Mouse (Mus musculus): ENCODE results near the gene Tmem171. TPM values are rescaled to one million over a fixed set of nuclear protein-coding genes. Genes with fewer than 3 reads are reported as not detected.

The Tmem171 gene
- polyA plus RNA-seq (2015; fragmentation: Nextera tagmentation; extraction: Ambion mirVana), result not detected in 2 replicates

GRCm38 (mm10) chr13:98694773-98695314 is at the start of gene Tmem171:
Gene Tmem171 (minus strand): TSS chr13:98694834.
- Histone ChIP-seq H3K4me3 (peak within 1 kb of the TSS; percentile 33), H3K4me1 (replicated peaks) (peaks cover 8% of the 10 kb centered on the region), H3K27me3 (peaks cover 17% of the 10 kb centered on the region), H3K36me3 (no peaks in the 10 kb centered on the region), H3K9me3 (no peaks in the 10 kb centered on the region), H3K4me2 (peak within 1 kb of the TSS; percentile 69), H3K9ac (peak within 1 kb of the TSS; percentile 30), H3K27ac (replicated peaks) (no peak within 1 kb of the TSS)
- 0 out of 2 replicates have a peak, but pooled peaks have one; percentile 6 for ATAC-seq (ENCODE audit: low FRiP score, low read depth)
- 4% methylated on average over 42 of the region's 44 CpGs for WGBS

- H3K27ac ChIP-seq (replicated peaks), result no peak overlapping the region
- no peak overlapping the region for H3K4me2 ChIP-seq
- H3K27me3 ChIP-seq, result no peaks in the 10 kb centered on the region
- no peaks in the 10 kb centered on the region for H3K9me3 ChIP-seq
- H3K4me3 ChIP-seq, result no peak overlapping the region
- H3K4me1 ChIP-seq (replicated peaks), result no peaks in the 10 kb centered on the region
- no peak for ATAC-seq (ENCODE audit: low FRiP score, low read depth)
- H3K9ac ChIP-seq, result no peak overlapping the region
- peaks cover 33% of the 10 kb centered on the region for H3K36me3 ChIP-seq
Observed at GRCm38 (mm10) chr13:98743829-98744228, 49.2 kb upstream of the Tmem171 start.

GRCm38 (mm10) chr13:98743214-98743613 is 48.6 kb upstream of the Tmem171 start:
- 94% methylated on average over 6 of the region's 6 CpGs for WGBS
- H3K36me3 ChIP-seq, result peaks cover 31% of the 10 kb centered on the region
- H3K9ac ChIP-seq, result no peak overlapping the region
- no peak overlapping the region for H3K4me3 ChIP-seq
- H3K4me1 ChIP-seq (replicated peaks), result no peaks in the 10 kb centered on the region
- ATAC-seq (ENCODE audit: low FRiP score, low read depth), result no peak
- no peak overlapping the region for H3K27ac ChIP-seq (replicated peaks)
- H3K4me2 ChIP-seq, result no peak overlapping the region
- H3K9me3 ChIP-seq, result no peaks in the 10 kb centered on the region
- H3K27me3 ChIP-seq, result no peaks in the 10 kb centered on the region

GRCm38 (mm10) chr13:98738213-98738612 is 43.6 kb upstream of the Tmem171 start:
- no peaks in the 10 kb centered on the region for H3K4me1 ChIP-seq (replicated peaks)
- WGBS, result 97% methylated on average over 2 of the region's 2 CpGs
- H3K4me2 ChIP-seq, result no peak overlapping the region
- H3K36me3 ChIP-seq, result peaks cover 18% of the 10 kb centered on the region
- H3K9me3 ChIP-seq, result no peaks in the 10 kb centered on the region
- no peak overlapping the region for H3K4me3 ChIP-seq
- no peak overlapping the region for H3K27ac ChIP-seq (replicated peaks)
- no peaks in the 10 kb centered on the region for H3K27me3 ChIP-seq
- ATAC-seq (ENCODE audit: low FRiP score, low read depth), result no peak
- no peak overlapping the region for H3K9ac ChIP-seq

- Histone ChIP-seq H3K36me3 (peaks cover 34% of the 10 kb centered on the region), H3K9ac (no peak overlapping the region)
- ATAC-seq (ENCODE audit: low FRiP score, low read depth), result no peak
Observed at GRCm38 (mm10) chr13:98733292-98733691, 38.7 kb upstream of the Tmem171 start.

GRCm38 (mm10) chr13:98729271-98730062 is 34.8 kb upstream of the Tmem171 start:
- Histone ChIP-seq H3K27me3 (no peaks in the 10 kb centered on the region), H3K4me1 (replicated peaks) (no peaks in the 10 kb centered on the region), H3K27ac (replicated peaks) (no peak overlapping the region), H3K4me2 (no peak overlapping the region), H3K9me3 (no peaks in the 10 kb centered on the region), H3K36me3 (peaks cover 38% of the 10 kb centered on the region), H3K9ac (no peak overlapping the region), H3K4me3 (no peak overlapping the region)
- 85% methylated on average over 1 of the region's 1 CpGs for WGBS
- no peak for ATAC-seq (ENCODE audit: low FRiP score, low read depth)

More at GRCm38 (mm10) chr13:98733292-98733691, 38.7 kb upstream of the Tmem171 start:
- no peaks in the 10 kb centered on the region for H3K27me3 ChIP-seq
- no peak overlapping the region for H3K4me2 ChIP-seq
- H3K4me3 ChIP-seq, result no peak overlapping the region
- H3K4me1 ChIP-seq (replicated peaks), result no peaks in the 10 kb centered on the region
- 46% methylated on average over 3 of the region's 3 CpGs for WGBS
- no peaks in the 10 kb centered on the region for H3K9me3 ChIP-seq
- no peak overlapping the region for H3K27ac ChIP-seq (replicated peaks)

GRCm38 (mm10) chr13:98726494-98726893 is 31.9 kb upstream of the Tmem171 start:
- Histone ChIP-seq H3K27ac (replicated peaks) (no peak overlapping the region), H3K4me3 (no peak overlapping the region), H3K36me3 (peaks cover 18% of the 10 kb centered on the region), H3K4me2 (no peak overlapping the region), H3K27me3 (no peaks in the 10 kb centered on the region), H3K9me3 (no peaks in the 10 kb centered on the region), H3K4me1 (replicated peaks) (no peaks in the 10 kb centered on the region), H3K9ac (no peak overlapping the region)
- ATAC-seq (ENCODE audit: low FRiP score, low read depth), result no peak
- WGBS, result 63% methylated on average over 4 of the region's 4 CpGs

- no peaks in the 10 kb centered on the region for H3K27me3 ChIP-seq
- H3K9ac ChIP-seq, result no peak overlapping the region
- no peaks in the 10 kb centered on the region for H3K4me1 ChIP-seq (replicated peaks)
- no peak overlapping the region for H3K27ac ChIP-seq (replicated peaks)
- no peaks in the 10 kb centered on the region for H3K9me3 ChIP-seq
- H3K4me3 ChIP-seq, result no peak overlapping the region
- WGBS, result 91% methylated on average over 1 of the region's 1 CpGs
- H3K4me2 ChIP-seq, result no peak overlapping the region
- peaks cover 8% of the 10 kb centered on the region; the same call in 1 of the 2 replicates for H3K36me3 ChIP-seq
- no peak for ATAC-seq (ENCODE audit: low FRiP score, low read depth)
Observed at GRCm38 (mm10) chr13:98723430-98723829, 28.8 kb upstream of the Tmem171 start.

- H3K36me3 ChIP-seq, result peaks cover 3% of the 10 kb centered on the region; the same call in 1 of the 2 replicates
- no peaks in the 10 kb centered on the region for H3K27me3 ChIP-seq
- no peaks in the 10 kb centered on the region for H3K4me1 ChIP-seq (replicated peaks)
- H3K9ac ChIP-seq, result no peak overlapping the region
- no peak for ATAC-seq (ENCODE audit: low FRiP score, low read depth)
- 22% methylated on average over 1 of the region's 1 CpGs for WGBS
- H3K9me3 ChIP-seq, result no peaks in the 10 kb centered on the region
- H3K4me3 ChIP-seq, result no peak overlapping the region
- no peak overlapping the region for H3K4me2 ChIP-seq
- H3K27ac ChIP-seq (replicated peaks), result no peak overlapping the region
Observed at GRCm38 (mm10) chr13:98722296-98722695, 27.7 kb upstream of the Tmem171 start.

- H3K27me3 ChIP-seq, result no peaks in the 10 kb centered on the region
- H3K9me3 ChIP-seq, result no peaks in the 10 kb centered on the region
- H3K4me2 ChIP-seq, result no peak overlapping the region
- no peak overlapping the region for H3K9ac ChIP-seq
- H3K4me1 ChIP-seq (replicated peaks), result no peaks in the 10 kb centered on the region
- no peak overlapping the region for H3K27ac ChIP-seq (replicated peaks)
- no peak overlapping the region for H3K4me3 ChIP-seq
- ATAC-seq (ENCODE audit: low FRiP score, low read depth), result no peak
- 82% methylated on average over 8 of the region's 8 CpGs for WGBS
- H3K36me3 ChIP-seq, result no peaks in the 10 kb centered on the region
Observed at GRCm38 (mm10) chr13:98716176-98716575, 21.5 kb upstream of the Tmem171 start.

GRCm38 (mm10) chr13:98715443-98715990 is 20.9 kb upstream of the Tmem171 start:
- Histone ChIP-seq H3K4me2 (no peak overlapping the region), H3K27me3 (no peaks in the 10 kb centered on the region), H3K4me3 (no peak overlapping the region), H3K9me3 (no peaks in the 10 kb centered on the region), H3K9ac (no peak overlapping the region), H3K27ac (replicated peaks) (no peak overlapping the region), H3K4me1 (replicated peaks) (no peaks in the 10 kb centered on the region), H3K36me3 (no peaks in the 10 kb centered on the region)
- ATAC-seq (ENCODE audit: low FRiP score, low read depth), result no peak
- 64% methylated on average over 6 of the region's 6 CpGs for WGBS

- Histone ChIP-seq H3K9ac (no peak overlapping the region), H3K9me3 (no peaks in the 10 kb centered on the region), H3K4me1 (replicated peaks) (no peaks in the 10 kb centered on the region), H3K27me3 (no peaks in the 10 kb centered on the region), H3K4me3 (no peak overlapping the region), H3K36me3 (no peaks in the 10 kb centered on the region), H3K4me2 (no peak overlapping the region), H3K27ac (replicated peaks) (no peak overlapping the region)
- WGBS, result 94% methylated on average over 1 of the region's 1 CpGs
- no peak for ATAC-seq (ENCODE audit: low FRiP score, low read depth)
Observed at GRCm38 (mm10) chr13:98710655-98711054, 16.0 kb upstream of the Tmem171 start.

All from hindbrain, embryonic 15.5 days (tissue).